Mouse (Mus musculus) liver, embryonic 14.5 days (tissue): Measurements from ENCODE around the gene Cldn10.

Experiments used
- CTCF ChIP-seq: IDR thresholded peaks from 2 replicates; pipeline ENCODE4 v1.5.1; 2016; ENCODE audit warnings: antibody characterized with exemption, low read depth, control low read depth
- EP300 ChIP-seq: IDR thresholded peaks from 2 replicates; pipeline ENCODE4 v1.6.1; 2016; ENCODE audit warnings: antibody characterized with exemption, low read depth

DNA sequence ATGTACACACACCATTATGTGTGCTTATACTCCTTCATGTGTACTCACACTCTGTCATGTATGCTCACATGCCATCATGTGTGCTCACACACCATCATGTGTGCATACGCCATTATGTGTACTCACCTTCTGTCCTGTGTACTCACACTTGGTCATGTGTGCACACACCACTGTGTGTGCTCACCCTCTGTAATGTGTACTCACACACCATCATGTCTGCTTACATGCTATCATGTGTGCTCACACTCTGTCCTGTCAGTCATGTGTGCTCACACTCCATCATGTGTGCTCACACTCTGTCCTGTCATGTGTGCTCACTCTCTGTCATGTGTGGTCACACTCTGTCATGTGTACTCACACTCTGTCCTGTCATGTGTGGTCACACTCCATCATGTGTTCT is 52.3 kb downstream of the Cldn10 start:
- TF ChIP-seq CTCF (no peak), EP300 (no peak)
